Mouse (Mus musculus) midbrain, embryonic 11.5 days (tissue): Measurements from ENCODE around the gene Alkbh4. TPM values are rescaled to one million over a fixed set of nuclear protein-coding genes. Genes with fewer than 3 reads are reported as not detected.
"Not testable (repeated sequence)": the region's sequence is repeated elsewhere in the genome, so short reads cannot be mapped to it uniquely, and the experiment has no call there.

Experiments used
- ATAC-seq: fragments of 200-750 bp; cut with Nextera tagmentation; 2 replicates; pipeline ENCODE4 v1.8.0; 2017; ENCODE audit warnings: moderate TSS enrichment, moderate library complexity; ENCODE audit not compliant: low FRiP score
- DNase-seq: peaks from one replicate; pipeline ENCODE4 v3.0.0; 2015; ENCODE audit warnings: low spot score; ENCODE audit errors: missing footprints
- H3K27ac ChIP-seq: fragments of 300-500 bp; sonication (generic); 2 replicates; pipeline ENCODE4 v1.5.1; 2014; ENCODE audit warnings: low read depth, low read length
- H3K27me3 ChIP-seq: fragments of 300-500 bp; sonication (generic); 2 replicates; pipeline ENCODE4 v1.6.1; 2014; ENCODE audit warnings: mild to moderate bottlenecking, low read length, moderate library complexity, mixed read lengths; ENCODE audit not compliant: control insufficient read depth, insufficient read depth
- H3K36me3 ChIP-seq: fragments of 300-500 bp; sonication (generic); 2 replicates; pipeline ENCODE4 v1.6.1; 2014; ENCODE audit warnings: mild to moderate bottlenecking, low read length, moderate library complexity, mixed read lengths; ENCODE audit not compliant: control insufficient read depth, insufficient read depth
- H3K4me1 ChIP-seq: fragments of 300-500 bp; sonication (generic); 2 replicates; pipeline ENCODE4 v1.6.1; 2014; ENCODE audit warnings: low read length; ENCODE audit not compliant: control insufficient read depth, insufficient read depth
- H3K4me2 ChIP-seq: fragments of 300-500 bp; sonication (generic); 2 replicates; pipeline ENCODE4 v1.6.1; 2014; ENCODE audit warnings: mild to moderate bottlenecking, moderate library complexity
- H3K4me3 ChIP-seq: fragments of 300-500 bp; sonication (generic); 2 replicates; pipeline ENCODE4 v1.5.1; 2014; ENCODE audit warnings: low read depth, low read length
- H3K9ac ChIP-seq: fragments of 300-500 bp; sonication (generic); 2 replicates; pipeline ENCODE4 v1.6.1; 2014; ENCODE audit warnings: low read length
- H3K9me3 ChIP-seq: fragments of 300-500 bp; sonication (generic); 2 replicates; pipeline ENCODE4 v1.6.1; 2016; ENCODE audit warnings: low read length; ENCODE audit not compliant: control insufficient read depth
- WGBS: fragments of 180-500 bp; shearing (Covaris S2); extraction: QIAGEN DNeasy Blood & Tissue Kit; methylation state at CpG from one replicate; pipeline ENCODE4 v1.1.7; 2014; 5-methylcytosine and 5-hydroxymethylcytosine counted together
- polyA plus RNA-seq: library from polyadenylated mRNA; unstranded; fragments of >200 nt; fragmentation: Nextera tagmentation; extraction: Ambion mirVana; gene quantifications from 2 replicates; pipeline ENCODE4 v1.2.1, GENCODE M21; 2014

The Alkbh4 gene
- polyA plus RNA-seq, 1 experiment from 2014 or later: 15.7 TPM

DNA sequence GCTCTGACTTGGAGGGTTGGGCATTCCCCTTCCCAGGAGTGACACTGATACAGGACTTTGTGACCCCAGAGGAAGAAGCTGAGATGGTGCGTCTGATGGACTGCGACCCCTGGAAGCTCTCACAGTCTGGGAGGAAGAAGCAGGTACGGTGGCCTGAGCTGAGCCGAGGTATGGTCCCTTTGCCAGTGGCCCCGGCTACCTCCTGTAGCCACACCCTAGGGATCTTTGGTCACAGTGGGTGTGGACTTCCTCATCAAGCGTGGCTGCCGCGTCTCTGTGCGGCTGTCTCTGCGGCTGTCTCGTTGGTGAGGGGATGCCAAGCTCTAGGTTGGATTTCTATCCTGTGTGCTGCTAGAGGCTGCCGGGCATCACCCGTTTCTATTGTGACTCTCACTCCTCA, 3.4 kb downstream of the Alkbh4 start:
- WGBS: 96% methylated on average over 13 of the region's 13 CpGs
- peaks cover 10% of the 10 kb centered on the region for H3K4me1 ChIP-seq

DNA sequence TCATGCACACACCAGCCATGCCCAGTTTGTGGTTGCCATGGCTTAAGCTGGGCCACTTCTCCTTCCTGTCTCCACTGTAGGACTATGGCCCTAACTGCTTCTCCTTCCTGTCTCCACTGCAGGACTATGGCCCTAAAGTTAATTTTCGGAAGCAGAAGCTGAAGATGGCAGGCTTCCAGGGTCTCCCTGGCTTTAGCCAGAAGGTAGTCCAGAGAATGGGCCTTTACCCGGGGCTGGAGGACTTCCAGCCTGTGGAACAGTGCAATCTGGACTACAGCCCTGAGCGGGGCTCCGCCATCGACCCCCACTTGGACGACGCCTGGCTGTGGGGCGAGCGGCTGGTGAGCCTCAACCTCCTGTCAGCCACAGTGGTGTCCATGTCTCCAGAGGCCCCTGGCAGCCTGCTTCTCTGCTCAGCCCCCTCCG, 4.1 kb downstream of the Alkbh4 start:
- no peak overlapping the region for H3K4me2 ChIP-seq
- no peak overlapping the region for H3K27ac ChIP-seq
- DNase-seq: no peak
- no peaks in the 10 kb centered on the region for H3K9me3 ChIP-seq
- peaks cover 20% of the 10 kb centered on the region for H3K36me3 ChIP-seq
- peaks cover 5% of the 10 kb centered on the region for H3K4me1 ChIP-seq
- no peaks in the 10 kb centered on the region for H3K27me3 ChIP-seq
- WGBS: 91% methylated on average over 10 of the region's 10 CpGs
- H3K4me3 ChIP-seq: no peak overlapping the region
- no peak for ATAC-seq
- H3K9ac ChIP-seq: no peak overlapping the region

More for the DNA sequence above, 3.4 kb downstream of the Alkbh4 start:
- H3K4me2 ChIP-seq: no peak overlapping the region
- no peak overlapping the region for H3K9ac ChIP-seq
- H3K27ac ChIP-seq: no peak overlapping the region
- H3K9me3 ChIP-seq: no peaks in the 10 kb centered on the region
- no peak for DNase-seq
- no peak overlapping the region for H3K4me3 ChIP-seq
- H3K36me3 ChIP-seq: peaks cover 20% of the 10 kb centered on the region
- no peaks in the 10 kb centered on the region for H3K27me3 ChIP-seq
- ATAC-seq: no peak

DNA sequence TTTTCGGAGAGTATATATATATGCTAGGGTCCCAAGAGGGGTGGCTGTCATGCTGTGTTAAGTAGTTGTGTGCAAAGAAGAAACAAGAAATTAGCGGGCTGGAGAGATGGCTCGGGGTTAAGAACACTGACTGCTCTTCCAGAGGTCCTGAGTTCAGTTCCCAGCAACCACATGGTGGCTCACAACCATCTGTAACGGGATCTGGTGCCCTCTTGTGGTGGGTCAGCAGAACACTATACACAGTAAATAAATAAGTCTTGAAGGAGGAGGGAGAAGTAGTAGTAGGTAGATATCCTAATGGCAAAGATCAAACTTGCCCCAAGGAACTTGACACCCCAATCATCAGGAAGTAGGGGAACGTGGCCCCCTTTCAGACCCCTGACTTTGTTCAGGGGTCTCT, 6.8 kb downstream of the Alkbh4 start:
- H3K4me1 ChIP-seq: no peaks in the 10 kb centered on the region
- 87% methylated on average over 5 of the region's 5 CpGs for WGBS

DNA sequence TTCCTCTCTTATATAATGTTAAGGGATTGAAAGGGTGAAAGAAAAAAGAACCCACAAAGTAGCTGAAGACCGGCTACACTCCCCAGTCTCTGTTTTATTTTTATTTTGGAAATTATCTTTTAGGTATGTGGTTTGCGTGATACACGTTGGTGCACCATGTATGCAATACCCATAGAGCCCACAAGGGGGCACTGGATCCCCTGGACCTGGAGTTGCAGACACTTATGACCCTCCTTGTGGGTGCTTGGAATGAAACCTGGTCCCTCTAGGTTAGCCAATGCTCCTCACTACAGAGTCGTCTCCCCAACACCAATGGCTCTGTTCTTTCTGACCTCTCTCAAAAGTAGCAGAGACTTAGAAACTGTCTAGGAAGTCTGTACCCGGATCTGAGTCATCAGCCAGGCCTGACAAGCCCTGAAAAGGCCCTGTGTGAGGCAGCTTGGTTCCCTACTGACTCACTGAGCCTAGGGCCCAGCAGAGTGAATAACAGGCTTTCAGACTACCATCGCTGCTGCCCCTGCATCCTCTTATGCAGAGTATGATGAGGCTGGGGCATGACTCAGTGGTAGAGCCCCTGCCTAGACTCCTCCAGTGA, 7.3 kb downstream of the Alkbh4 start:
- H3K4me1 ChIP-seq: no peaks in the 10 kb centered on the region
- no peak overlapping the region for H3K4me3 ChIP-seq
- no peaks in the 10 kb centered on the region for H3K27me3 ChIP-seq
- WGBS: 90% methylated on average over 6 of the region's 6 CpGs
- no peak overlapping the region for H3K4me2 ChIP-seq
- no peak overlapping the region for H3K27ac ChIP-seq
- peaks cover 20% of the 10 kb centered on the region for H3K36me3 ChIP-seq
- no peak for ATAC-seq
- no peak for DNase-seq
- H3K9ac ChIP-seq: no peak overlapping the region
- H3K9me3 ChIP-seq: no peaks in the 10 kb centered on the region

More for the DNA sequence above, 6.8 kb downstream of the Alkbh4 start:
- Histone ChIP-seq H3K36me3 (peaks cover 20% of the 10 kb centered on the region), H3K9me3 (no peaks in the 10 kb centered on the region), H3K4me2 (no peak overlapping the region), H3K9ac (no peak overlapping the region), H3K4me3 (no peak overlapping the region), H3K27ac (no peak overlapping the region), H3K27me3 (no peaks in the 10 kb centered on the region)
- ATAC-seq: no peak
- no peak for DNase-seq

DNA sequence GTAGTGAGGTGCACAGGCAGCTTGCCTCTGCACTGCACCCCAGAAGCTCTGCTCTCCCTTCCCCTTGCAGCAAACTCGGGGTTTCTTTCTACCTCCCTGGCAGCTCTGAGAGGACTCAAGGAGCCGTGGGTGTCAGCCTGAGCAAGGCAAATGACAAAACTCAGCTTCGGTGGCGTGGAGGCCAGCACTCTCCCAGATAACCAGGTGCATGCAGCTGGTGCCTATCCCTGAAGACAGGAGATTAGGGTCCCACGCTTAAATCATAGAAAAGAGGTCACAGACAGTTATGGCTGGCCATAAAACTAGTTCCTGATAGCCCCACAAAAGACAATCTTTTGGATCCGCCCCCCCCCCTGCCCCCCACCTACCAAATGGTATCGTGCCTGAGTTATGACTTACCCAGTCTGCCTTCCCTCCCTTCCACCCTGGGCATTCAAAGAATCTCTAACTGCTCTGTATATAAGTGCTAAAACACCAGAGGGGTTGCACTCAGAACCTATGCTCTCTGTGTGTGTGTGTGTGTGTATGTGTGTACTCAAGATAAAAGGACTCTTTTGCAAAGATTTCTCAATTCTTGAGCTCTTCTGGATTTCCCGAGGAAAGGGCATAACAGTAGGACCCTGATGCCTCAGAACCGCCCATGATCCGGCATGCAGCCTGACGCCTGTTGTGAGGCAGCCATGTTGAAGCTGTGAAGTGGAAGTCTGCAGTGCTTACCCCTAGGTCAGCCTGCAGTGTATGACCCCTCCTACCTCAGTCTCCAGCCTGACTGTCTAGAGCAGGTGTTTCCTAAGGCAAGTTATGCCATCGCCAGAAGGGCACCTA, 8.9 kb downstream of the Alkbh4 start:
- Histone ChIP-seq H3K4me3 (no peak overlapping the region), H3K4me2 (no peak overlapping the region), H3K27me3 (no peaks in the 10 kb centered on the region), H3K9me3 (no peaks in the 10 kb centered on the region), H3K4me1 (no peaks in the 10 kb centered on the region), H3K27ac (no peak overlapping the region), H3K36me3 (peaks cover 19% of the 10 kb centered on the region), H3K9ac (no peak overlapping the region)
- 80% methylated on average over 12 of the region's 12 CpGs for WGBS
- DNase-seq (no peak), ATAC-seq (no peak)

DNA sequence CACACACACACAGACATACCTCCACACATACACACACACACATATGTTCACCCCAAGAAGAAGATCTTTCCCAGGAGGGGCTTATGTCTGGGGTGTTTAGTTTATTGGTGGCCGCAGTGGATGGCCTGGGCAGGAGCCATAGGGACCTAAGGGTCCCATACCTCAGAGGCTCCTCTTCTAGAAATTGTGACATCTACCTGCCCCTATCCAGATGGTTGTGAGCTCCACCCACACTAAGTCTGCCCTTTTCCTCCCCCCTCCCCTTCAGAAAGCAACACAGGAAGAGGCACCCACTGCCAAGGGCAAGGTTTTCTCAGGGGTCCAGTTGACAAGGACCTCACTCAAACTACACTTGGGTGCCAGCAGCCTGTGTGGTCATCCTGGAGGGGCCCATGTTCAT, 11.0 kb downstream of the Alkbh4 start:
- no peak overlapping the region for H3K4me3 ChIP-seq
- DNase-seq: no peak
- no peak overlapping the region for H3K27ac ChIP-seq
- ATAC-seq: no peak
- WGBS: 91% methylated on average over 1 of the region's 1 CpGs
- H3K9ac ChIP-seq: no peak overlapping the region
- no peaks in the 10 kb centered on the region for H3K9me3 ChIP-seq
- 0 out of 2 replicates have a peak, but pooled peaks cover 5% of the 10 kb centered on the region for H3K36me3 ChIP-seq
- no peak overlapping the region for H3K4me2 ChIP-seq
- H3K27me3 ChIP-seq: no peaks in the 10 kb centered on the region
- H3K4me1 ChIP-seq: no peaks in the 10 kb centered on the region

DNA sequence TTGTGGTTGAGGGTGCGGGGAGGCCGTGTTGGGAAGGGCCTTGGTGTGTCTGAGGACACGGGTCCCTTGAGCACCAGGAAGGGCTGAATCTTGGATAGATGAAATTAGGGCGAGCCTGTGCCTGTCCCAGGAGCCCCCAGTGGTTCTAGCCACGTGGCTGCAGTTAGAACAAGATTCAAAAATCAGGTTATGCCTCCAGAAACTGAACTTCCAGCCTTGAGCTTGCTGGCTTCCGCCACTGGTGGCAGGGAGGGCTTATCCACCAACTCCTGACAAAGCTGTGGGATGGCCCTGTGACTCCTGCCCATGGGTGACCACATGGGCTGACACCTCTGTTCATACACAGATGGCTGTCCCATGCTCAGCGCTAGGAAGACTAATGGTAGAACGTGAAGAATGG, 11.8 kb downstream of the Alkbh4 start:
- DNase-seq (no peak), ATAC-seq (no peak)
- no peaks in the 10 kb centered on the region for H3K36me3 ChIP-seq
- H3K9ac ChIP-seq: no peak overlapping the region
- no peaks in the 10 kb centered on the region for H3K4me1 ChIP-seq
- 75% methylated on average over 8 of the region's 8 CpGs for WGBS
- H3K4me3 ChIP-seq: no peak overlapping the region
- H3K9me3 ChIP-seq: no peaks in the 10 kb centered on the region
- H3K4me2 ChIP-seq: no peak overlapping the region
- no peak overlapping the region for H3K27ac ChIP-seq
- H3K27me3 ChIP-seq: no peaks in the 10 kb centered on the region

DNA sequence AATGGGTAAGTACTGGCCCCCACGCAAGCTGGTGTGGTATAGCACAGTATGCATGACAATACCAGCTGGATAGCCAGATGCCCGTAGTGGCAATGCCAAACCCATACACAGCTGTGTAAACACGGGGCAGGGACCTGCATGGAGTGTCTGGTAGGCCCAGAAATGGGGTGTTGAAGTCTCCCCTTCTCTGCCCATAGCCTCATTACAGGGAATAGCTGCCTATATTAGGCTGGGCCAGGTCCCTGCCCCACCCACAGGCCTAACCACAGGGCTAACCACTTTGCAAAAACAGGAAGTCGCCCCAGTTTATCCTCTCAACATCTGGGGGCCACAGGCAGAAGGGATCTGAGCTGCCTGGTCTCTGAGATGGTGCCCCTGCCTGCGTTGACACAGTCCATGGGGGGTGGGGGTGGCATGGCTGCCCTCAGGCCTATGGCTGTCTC, 13.2 kb downstream of the Alkbh4 start:
- not testable (repeated sequence) for DNase-seq, H3K9ac ChIP-seq, H3K4me2 ChIP-seq, H3K4me3 ChIP-seq, H3K4me1 ChIP-seq, ATAC-seq, H3K36me3 ChIP-seq, H3K9me3 ChIP-seq, H3K27ac ChIP-seq, H3K27me3 ChIP-seq
- WGBS: 69% methylated on average over 5 of the region's 5 CpGs

DNA sequence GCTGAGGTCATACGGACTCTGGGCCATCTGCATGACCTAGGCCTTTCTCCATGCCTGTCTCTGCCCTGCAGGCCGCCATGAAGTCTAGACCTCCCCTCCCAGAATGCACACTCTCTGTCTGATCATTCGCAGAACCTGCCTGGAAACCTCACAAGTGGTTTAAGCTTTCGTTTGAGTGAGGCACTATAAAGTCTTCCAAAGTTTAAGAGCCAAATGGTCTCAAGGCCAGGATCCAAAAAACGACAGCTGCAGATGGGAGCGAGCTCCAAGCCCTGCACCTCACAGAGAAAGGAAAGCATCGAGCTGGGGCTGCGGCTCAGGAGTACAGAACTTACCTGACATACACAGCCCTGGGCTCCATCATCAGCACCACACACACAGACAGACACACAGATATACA, 16.4 kb downstream of the Alkbh4 start:
- no peak overlapping the region for H3K4me2 ChIP-seq
- H3K36me3 ChIP-seq: no peaks in the 10 kb centered on the region
- H3K9ac ChIP-seq: no peak overlapping the region
- H3K4me3 ChIP-seq: no peak overlapping the region
- no peak overlapping the region for H3K27ac ChIP-seq
- WGBS: 80% methylated on average over 8 of the region's 8 CpGs
- no peaks in the 10 kb centered on the region for H3K4me1 ChIP-seq
- DNase-seq (no peak), ATAC-seq (no peak)
- no peaks in the 10 kb centered on the region for H3K9me3 ChIP-seq
- no peaks in the 10 kb centered on the region for H3K27me3 ChIP-seq
